Mouse (Mus musculus): ENCODE measurements at regions not wholly inside any gene's neighbourhood (a gene's known extent, or its start where the extent isn't known, plus 50 kb on each side); places are given as distances from the start of the nearest gene placed in this dataset.

GRCm38 (mm10) chr14:120661111-120661510 is 182.9 kb downstream of the Rap2a start:
- no peak for DNase-seq (ENCODE audit: low spot score in 2 of 2)

GRCm38 (mm10) chr14:120669665-120670064 is 191.4 kb downstream of the Rap2a start:
- DNase-seq (ENCODE audit: low spot score in 2 of 2) = no peak

- no peak for DNase-seq (ENCODE audit: low spot score in 2 of 2)
Measured at GRCm38 (mm10) chr14:120675752-120676151, 197.5 kb downstream of the Rap2a start.

- no peak for DNase-seq (ENCODE audit: low spot score in 2 of 2)
Measured at GRCm38 (mm10) chr14:120678533-120678932, 200.3 kb downstream of the Rap2a start.

- DNase-seq (ENCODE audit: low spot score in 2 of 2) = no peak
Measured at GRCm38 (mm10) chr14:120679072-120679471, 200.8 kb downstream of the Rap2a start.

GRCm38 (mm10) chr14:120680272-120680671 is 202.0 kb downstream of the Rap2a start:
- DNase-seq (ENCODE audit: low spot score in 2 of 2) = no peak

- no peak for DNase-seq (ENCODE audit: low spot score in 2 of 2)
Measured at GRCm38 (mm10) chr14:120685263-120685662, 207.0 kb downstream of the Rap2a start.

- DNase-seq (ENCODE audit: low spot score in 2 of 2) = no peak
Measured at GRCm38 (mm10) chr14:120685877-120686276, 207.6 kb downstream of the Rap2a start.

GRCm38 (mm10) chr14:120686751-120687150 is 208.5 kb downstream of the Rap2a start:
- no peak for DNase-seq (ENCODE audit: low spot score in 2 of 2)

- no peak for DNase-seq (ENCODE audit: low spot score in 2 of 2)
Measured at GRCm38 (mm10) chr14:120699378-120699777, 211.6 kb upstream of the Ipo5 start.

- no peak for DNase-seq (ENCODE audit: low spot score in 2 of 2)
Measured at GRCm38 (mm10) chr14:120705301-120705801, 205.7 kb upstream of the Ipo5 start.

GRCm38 (mm10) chr14:120710782-120711181 is 200.2 kb upstream of the Ipo5 start:
- DNase-seq (ENCODE audit: low spot score in 2 of 2) = no peak

GRCm38 (mm10) chr14:120720464-120721445 is 190.3 kb upstream of the Ipo5 start:
- no peak for DNase-seq (ENCODE audit: low spot score in 2 of 2)

- no peak for DNase-seq (ENCODE audit: low spot score in 2 of 2)
Measured at GRCm38 (mm10) chr14:120721593-120722461, 189.2 kb upstream of the Ipo5 start.

GRCm38 (mm10) chr14:120722546-120723112 is 188.4 kb upstream of the Ipo5 start:
- DNase-seq (ENCODE audit: low spot score in 2 of 2) = no peak

GRCm38 (mm10) chr14:120728107-120728506 is 182.9 kb upstream of the Ipo5 start:
- DNase-seq (ENCODE audit: low spot score in 2 of 2) = no peak

- no peak for DNase-seq (ENCODE audit: low spot score in 2 of 2)
Measured at GRCm38 (mm10) chr14:120730226-120730625, 180.8 kb upstream of the Ipo5 start.

- DNase-seq (ENCODE audit: low spot score in 2 of 2) = no peak
Measured at GRCm38 (mm10) chr14:120731679-120732281, 179.2 kb upstream of the Ipo5 start.

GRCm38 (mm10) chr14:120732400-120733138 is 178.5 kb upstream of the Ipo5 start:
- DNase-seq (ENCODE audit: low spot score in 2 of 2) = no peak

GRCm38 (mm10) chr14:120741492-120742054 is 169.5 kb upstream of the Ipo5 start:
- DNase-seq (ENCODE audit: low spot score in 2 of 2) = no peak

All from cerebellum, postnatal 4 days (tissue).